Mouse (Mus musculus): ENCODE data around the gene Tnr.
A peak's percentile ranks its signal among the peaks of the same experiment; 100 is the strongest.

The Tnr gene

DNA sequence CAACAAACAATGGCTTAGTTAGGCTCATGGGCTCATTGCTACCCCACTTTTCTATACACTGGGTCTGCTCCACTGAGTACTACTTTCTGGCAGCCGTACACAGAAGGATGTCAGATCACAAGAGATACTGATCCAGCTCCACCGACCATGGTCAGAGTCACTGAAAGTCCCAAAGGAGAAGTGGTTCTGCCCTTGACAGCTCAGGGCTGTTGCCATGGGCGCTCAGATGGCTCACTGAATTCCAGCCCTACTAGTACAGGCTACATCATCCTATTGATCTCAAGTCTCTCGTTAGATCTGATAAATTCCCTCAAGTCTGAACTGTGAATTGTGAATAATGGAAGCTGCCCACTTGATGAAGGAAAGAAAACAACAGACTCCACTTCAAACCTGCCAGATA, 207.3 kb downstream of the Tnr start:
- DNase-seq = no peak

DNA sequence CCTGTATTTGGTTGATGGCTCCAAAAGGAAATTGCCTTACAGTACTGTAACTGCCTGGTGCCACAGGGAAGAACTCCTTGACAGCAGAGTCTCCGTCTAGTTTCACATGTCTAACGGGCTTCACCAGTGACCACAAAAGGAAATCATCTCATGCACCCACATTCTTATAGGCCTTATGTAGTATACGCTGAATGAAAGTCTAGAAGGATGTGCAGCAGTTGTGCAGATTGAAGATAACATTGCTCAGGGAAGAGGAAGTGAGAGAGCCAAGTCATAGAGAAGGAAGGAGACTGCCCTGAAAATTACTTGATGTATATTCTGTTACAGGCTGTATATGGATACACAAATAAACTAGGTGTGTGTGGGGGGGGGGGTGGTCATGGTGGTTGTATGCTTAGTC, 211.5 kb downstream of the Tnr start:
- DNase-seq = no peak

DNA sequence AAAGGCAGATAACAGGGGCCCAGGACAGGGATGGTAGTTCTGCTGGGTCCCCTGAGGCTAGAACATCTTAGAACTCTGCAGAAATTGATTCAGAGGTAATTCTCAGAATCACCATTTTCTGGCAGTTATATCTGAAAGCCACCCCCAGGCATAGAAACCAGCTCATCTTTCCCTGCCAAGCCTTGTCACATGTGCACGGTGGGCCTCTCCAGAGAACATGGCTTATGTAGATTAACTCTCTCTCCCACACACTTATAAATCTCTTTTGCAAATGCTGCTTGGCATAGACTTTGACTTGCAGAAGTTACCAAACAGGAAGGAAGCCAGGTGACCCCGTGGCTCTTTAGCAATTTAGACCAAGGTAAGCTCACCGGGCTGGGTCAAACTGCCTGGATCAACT, 215.9 kb downstream of the Tnr start:
- DNase-seq = no peak

- DNase-seq = no peak
These were observed 217.9 kb downstream of the Tnr start for GRCm38 (mm10) chr1:159741237-159742002.

- DNase-seq = no peak
These were observed 218.4 kb downstream of the Tnr start for GRCm38 (mm10) chr1:159742003-159742274.

GRCm38 (mm10) chr1:159743744-159744253, 220.2 kb downstream of the Tnr start:
- no peak for DNase-seq

DNA sequence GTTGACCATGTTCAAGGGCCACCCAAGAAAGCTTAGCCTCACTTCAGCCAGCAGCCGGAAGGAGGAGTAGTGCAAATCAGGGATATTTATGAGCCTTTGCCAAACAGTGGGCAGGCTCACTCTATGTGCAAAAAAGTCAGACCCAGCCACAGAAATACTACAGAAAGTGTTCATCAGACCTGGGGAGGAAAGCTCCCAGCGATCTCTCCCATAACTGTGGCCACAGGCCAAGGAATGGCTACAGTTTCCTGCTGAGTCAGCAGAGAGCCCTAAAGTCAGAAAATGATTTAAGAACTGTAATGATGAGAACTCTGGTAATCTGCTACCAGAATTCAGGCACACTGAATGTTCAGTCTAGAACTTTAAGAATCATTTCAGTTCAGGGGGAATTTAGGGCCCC, 221.7 kb downstream of the Tnr start:
- DNase-seq = no peak

DNA sequence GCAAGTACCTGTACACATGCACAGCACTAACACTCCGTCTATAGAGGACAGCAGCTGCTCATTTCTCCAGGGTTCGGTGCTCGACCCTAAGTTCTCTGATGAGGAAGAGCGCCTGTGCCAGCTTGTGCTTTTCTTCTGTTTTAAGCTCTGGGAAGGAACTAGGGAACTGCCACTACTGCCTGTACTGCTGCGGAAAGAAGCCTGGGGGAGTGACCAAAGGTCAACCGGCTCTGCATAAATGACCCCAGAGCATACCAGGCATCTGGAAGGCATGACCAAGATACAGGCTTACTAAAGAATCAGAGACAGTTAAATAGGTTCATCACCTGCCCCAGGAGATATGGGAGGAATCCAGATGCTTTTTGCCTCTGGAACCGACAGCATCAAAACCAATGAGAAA, 224.4 kb downstream of the Tnr start:
- DNase-seq = no peak

GRCm38 (mm10) chr1:159750411-159750810, 226.8 kb downstream of the Tnr start:
- no peak for DNase-seq

DNA sequence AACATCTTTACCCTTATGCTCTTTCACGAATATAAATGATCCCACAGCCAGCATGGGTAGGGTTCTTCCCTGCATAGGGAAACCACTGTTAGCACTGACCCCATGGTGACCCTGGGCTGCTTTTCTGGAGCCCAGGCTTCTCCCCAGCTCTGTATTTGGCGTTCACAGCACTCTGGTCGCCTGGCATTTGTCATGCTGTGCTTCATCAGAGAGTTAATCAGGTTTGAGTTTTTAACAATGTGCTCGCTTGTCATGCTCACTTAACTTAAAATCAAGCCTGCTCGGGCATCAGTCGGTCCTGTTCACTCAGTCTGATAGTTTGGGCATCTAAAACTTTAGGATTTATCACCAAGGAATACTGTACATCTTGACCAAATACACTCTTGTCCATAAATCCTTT, 227.3 kb downstream of the Tnr start:
- no peak for DNase-seq

DNA sequence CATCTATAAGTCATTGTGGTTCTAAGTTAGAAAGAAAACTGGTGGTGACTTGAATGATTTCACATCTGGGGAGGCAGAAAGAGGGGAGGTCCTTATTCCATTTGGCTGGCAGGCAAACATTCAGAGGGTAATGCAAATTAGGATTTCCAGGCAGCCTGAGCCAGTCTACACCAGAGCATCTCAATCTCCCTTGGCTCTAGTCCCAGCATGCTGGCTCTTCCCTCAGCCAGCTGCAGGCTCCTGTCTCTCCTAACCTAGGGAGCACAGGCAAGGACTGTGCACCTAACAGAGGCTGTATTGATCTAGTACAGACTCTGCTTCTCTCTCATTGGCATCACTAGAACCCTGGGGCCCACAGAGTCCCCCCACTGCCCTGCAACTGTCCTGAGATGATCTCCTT, 237.4 kb downstream of the Tnr start:
- no peak for DNase-seq

GRCm38 (mm10) chr1:159763901-159764300, 240.3 kb downstream of the Tnr start:
- DNase-seq = no peak

DNA sequence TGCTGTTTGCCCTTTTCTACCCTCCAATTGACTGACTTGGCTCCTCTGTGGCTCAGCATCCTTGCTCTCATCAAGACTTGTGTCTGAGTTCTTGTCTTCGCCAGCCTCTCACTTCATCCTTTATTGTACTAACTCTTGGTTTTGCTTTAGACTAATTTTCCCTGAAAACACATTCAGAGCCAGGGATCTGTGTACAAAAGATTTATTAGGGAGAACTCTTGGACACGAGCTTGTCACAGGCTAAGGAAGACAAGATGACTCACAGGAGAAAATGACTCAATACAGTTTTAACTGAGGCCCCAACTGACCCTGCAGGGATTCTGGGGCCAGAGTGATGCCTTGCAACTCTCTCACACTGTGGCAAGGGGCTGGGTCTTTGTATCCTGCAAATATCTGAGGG, 241.3 kb downstream of the Tnr start:
- no peak for DNase-seq

GRCm38 (mm10) chr1:159769948-159770347, 246.4 kb downstream of the Tnr start:
- no peak for DNase-seq

GRCm38 (mm10) chr1:159773671-159774070, 250.1 kb downstream of the Tnr start:
- DNase-seq = no peak

- no peak for DNase-seq
These were observed 251.6 kb downstream of the Tnr start for GRCm38 (mm10) chr1:159775168-159775567.

- DNase-seq = no peak
These were observed 253.5 kb downstream of the Tnr start for GRCm38 (mm10) chr1:159777107-159777506.

GRCm38 (mm10) chr1:159779424-159779823, 255.9 kb downstream of the Tnr start:
- DNase-seq = no peak

GRCm38 (mm10) chr1:159783842-159784241, 260.3 kb downstream of the Tnr start:
- DNase-seq = peak in 1 of 2 experiments; percentile 5

DNA sequence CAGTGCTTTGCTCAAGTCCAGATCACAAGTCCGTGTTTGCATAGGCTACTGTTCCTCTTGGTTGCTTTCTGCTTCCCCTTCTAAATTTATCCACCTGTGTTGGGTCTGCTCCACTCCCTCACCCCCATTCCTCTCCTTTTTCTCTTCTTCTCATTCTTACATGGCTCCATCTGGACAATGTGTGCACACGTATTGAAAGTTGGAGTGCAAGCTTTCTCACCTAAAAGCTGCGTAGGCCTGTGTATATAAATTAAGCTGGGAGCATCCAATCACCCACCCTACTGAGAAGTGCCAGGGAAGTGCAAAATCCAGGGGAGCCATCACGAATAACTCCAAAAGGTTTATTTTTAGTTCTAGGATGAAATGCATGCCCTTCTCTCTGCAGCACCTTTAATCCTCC, 264.7 kb downstream of the Tnr start:
- DNase-seq = no peak

GRCm38 (mm10) chr1:159792546-159792945, 269.0 kb downstream of the Tnr start:
- no peak for DNase-seq

DNA sequence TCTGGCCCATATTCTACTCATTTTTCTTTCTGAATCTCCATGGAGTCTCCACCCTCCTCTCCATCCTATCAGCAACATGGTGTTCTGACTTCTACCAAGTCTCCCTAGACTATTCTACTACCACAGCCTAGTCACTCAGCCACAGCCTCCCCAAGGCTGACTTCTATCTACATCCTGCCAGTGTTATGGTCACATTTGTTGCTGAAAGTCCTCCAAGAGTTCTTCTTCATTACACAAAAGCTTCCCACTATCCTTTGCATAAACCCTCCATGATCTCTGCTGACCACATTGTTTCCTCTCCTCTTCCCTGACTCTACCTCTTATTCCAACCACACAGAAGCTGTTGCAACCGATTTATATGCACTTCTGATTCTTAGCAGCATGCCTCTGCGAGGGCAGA, 272.5 kb downstream of the Tnr start:
- no peak for DNase-seq

DNA sequence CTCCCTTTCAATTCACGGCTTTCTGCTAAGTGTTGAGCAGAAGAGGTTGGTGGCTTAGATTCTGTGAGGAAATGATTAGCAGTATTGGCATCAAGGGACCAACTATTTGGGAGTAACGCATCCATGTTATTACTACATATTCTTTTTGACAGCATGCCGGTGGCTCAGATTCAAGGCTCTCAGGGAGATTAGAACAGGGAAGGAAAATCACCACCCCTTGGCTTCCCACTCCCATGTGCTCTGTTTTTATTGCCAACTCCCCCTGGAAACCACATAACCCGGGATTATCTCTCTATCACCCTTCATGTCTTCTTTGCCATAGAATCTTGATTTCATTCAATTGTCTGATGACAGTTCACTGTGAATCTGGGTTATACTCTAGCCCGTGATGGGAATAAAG, 276.8 kb downstream of the Tnr start:
- DNase-seq = no peak

DNA sequence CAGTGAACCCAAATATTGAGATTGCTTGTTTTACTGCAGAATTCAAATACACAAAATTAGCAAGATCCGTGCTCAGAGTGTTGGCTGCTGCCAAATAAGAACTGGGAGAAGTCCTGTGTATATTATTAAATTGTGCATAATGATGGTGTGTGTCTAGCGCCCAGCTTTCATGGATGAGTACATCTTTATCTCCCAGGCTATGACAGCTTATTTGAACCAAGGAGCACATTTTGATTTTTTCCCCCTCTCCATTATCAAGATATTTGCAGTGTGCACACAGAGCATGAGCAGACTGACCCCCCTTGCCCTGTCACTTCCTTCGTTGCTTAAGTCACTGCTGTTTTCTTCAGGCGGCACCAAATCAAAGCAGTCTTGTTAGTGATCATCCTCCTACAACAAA, 278.2 kb downstream of the Tnr start:
- no peak for DNase-seq

DNA sequence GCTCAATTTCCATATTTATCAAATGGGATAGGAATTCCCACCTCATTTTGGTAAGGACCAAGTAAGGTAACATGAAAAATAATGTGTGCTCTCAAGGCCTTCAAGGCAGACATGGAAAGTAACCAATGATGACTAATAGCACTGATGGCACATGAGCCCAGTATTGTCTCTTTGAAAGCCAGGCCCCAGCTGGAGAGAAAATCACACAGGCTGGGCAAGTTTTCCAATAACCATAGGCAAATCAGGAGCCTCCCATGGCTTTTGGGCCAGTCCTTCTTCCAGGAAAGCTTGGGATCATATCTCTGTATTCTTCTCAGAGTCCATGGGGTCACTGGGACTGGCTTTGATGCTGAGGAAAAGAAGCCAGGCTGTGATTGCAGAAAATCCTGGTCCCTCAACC, 280.1 kb downstream of the Tnr start:
- no peak for DNase-seq
